ENCODE assay signal across 10 mouse cellular contexts in genomic region chr12:84161116-84161515, GRCm38 (mm10). TPM values are rescaled to one million over a fixed set of nuclear protein-coding genes. Genes with fewer than 3 reads are reported as not detected.
DNase-seq lines count a peak whose midpoint lies in the region; ATAC-seq lines count a peak whose summit lies in the region.
"Had no signal": no experiment of that assay in that cellular context is flagged by ENCODE, and none has a peak within 500 bp of the region (broad histone marks: within the 10 kb centered on the region; RNA-seq: fewer than 3 reads in every experiment).

No protein-coding gene starts in this region.

- no peaks in the 10 kb centered on the region for H3K9me3 ChIP-seq in lung, embryonic 16.5 days (ENCODE audit: control insufficient read depth, low read length)

- H3K9ac ChIP-seq in lung, embryonic 16.5 days (ENCODE audit: low read length): no peak overlapping the region

- no peaks in the 10 kb centered on the region for H3K27me3 ChIP-seq in lung, embryonic 16.5 days (ENCODE audit: control insufficient read depth, insufficient read depth, low read depth, low read length)

- ATAC-seq in lung, embryonic 16.5 days (ENCODE audit: low read depth): 0 out of 2 replicates have a peak, but pooled peaks have one; percentile 24

- H3K27ac ChIP-seq in lung, embryonic 16.5 days (ENCODE audit: low read length): peak overlapping the region; percentile 25; the same call in 1 of the 2 replicates

- peak; percentile 91 for DNase-seq in heart, adult 11 months
- DNase-seq in heart, postnatal 36 days: no peak
- DNase-seq in testis, postnatal 10 days (ENCODE audit: low spot score): peak; percentile 50
- DNase-seq in testis, postnatal 14 days (ENCODE audit: low spot score): no peak
- no peak for DNase-seq in spleen, postnatal 4 days (ENCODE audit: low spot score in 2 of 2)
- no peak for DNase-seq in gastrocnemius, postnatal 10 days
- no peak for DNase-seq in gastrocnemius, postnatal 4 days (ENCODE audit: low spot score in 2 of 2)
- DNase-seq: adrenal gland, postnatal 14 days; gastrocnemius, postnatal 25 days had no signal

- peaks cover 7% of the 10 kb centered on the region for H3K4me1 ChIP-seq in lung, embryonic 16.5 days (replicated peaks; ENCODE audit: control insufficient read depth, insufficient read depth, low read length)

- WGBS in lung, embryonic 16.5 days: 29% methylated on average over 8 of the region's 8 CpGs

- intact Hi-C loops in heart, postnatal 36 days (cut with DNase I): no loop called here

- H3K4me2 ChIP-seq in lung, embryonic 16.5 days (ENCODE audit: low read depth, low read length): no peak overlapping the region

- peaks cover 41% of the 10 kb centered on the region for H3K36me3 ChIP-seq in lung, embryonic 16.5 days (ENCODE audit: control insufficient read depth, insufficient read depth, low read length)

- H3K4me3 ChIP-seq in lung, embryonic 16.5 days (ENCODE audit: low read length): no peak overlapping the region

RNA-seq across cellular contexts. Expression of gene Pnma1, which starts 12.8 kb away (rescaled TPM):
- total RNA-seq in heart, postnatal 36 days (2021): under 1 TPM; 0.11 to 0.22 TPM
- 2.0 and 2.2 TPM in 2 replicates for polyA plus RNA-seq in lung, embryonic 16.5 days (2015; fragmentation: Nextera tagmentation; extraction: Ambion mirVana)
- under 1 TPM; 0.23 to 0.54 TPM for total RNA-seq in gastrocnemius, postnatal 10 days (2021)
- under 1 TPM; 0.54 to 0.81 TPM for total RNA-seq in gastrocnemius, postnatal 4 days (2021)

RNA-seq across cellular contexts. Expression of gene Dnal1, which starts 47.0 kb away (rescaled TPM):
- total RNA-seq in heart, postnatal 36 days (2021): 1 to 10 TPM; 8.5 to 8.8 TPM
- 5.7 and 8.6 TPM in 2 replicates for polyA plus RNA-seq in lung, embryonic 16.5 days (2015; fragmentation: Nextera tagmentation; extraction: Ambion mirVana)
- 10 to 100 TPM in 1 of 2 experiments, 1 to 10 TPM in 1; 7.7 to 10.2 TPM for total RNA-seq in gastrocnemius, postnatal 10 days (2021)
- 10 to 100 TPM; 10.2 to 14.8 TPM for total RNA-seq in gastrocnemius, postnatal 4 days (2021)

RNA-seq across cellular contexts. Expression of gene Elmsan1, which starts 57.6 kb away (rescaled TPM):
- 10 to 100 TPM; 15.6 to 15.9 TPM for total RNA-seq in heart, postnatal 36 days (2021)
- polyA plus RNA-seq in lung, embryonic 16.5 days (2015; fragmentation: Nextera tagmentation; extraction: Ambion mirVana): 11.1 and 12.1 TPM in 2 replicates
- total RNA-seq in gastrocnemius, postnatal 10 days (2021): 10 to 100 TPM; 15.6 to 18.5 TPM
- total RNA-seq in gastrocnemius, postnatal 4 days (2021): 10 to 100 TPM; 22.0 to 23.3 TPM

Comparison
In these comparisons a context has a peak if more than half of its experiments do, and no peak if none do; other contexts are left out.
1. DNase-seq: peak in heart, adult 11 months (single experiment) and testis, postnatal 10 days (single experiment); none in heart, postnatal 36 days (0 of 2), testis, postnatal 14 days (single experiment), spleen, postnatal 4 days (0 of 2), gastrocnemius, postnatal 10 days (single experiment) and gastrocnemius, postnatal 4 days (0 of 2).